Mouse (Mus musculus) liver, postnatal 0 days (tissue): ENCODE measurements at regions not wholly inside any gene's neighbourhood (a gene's known extent, or its start where the extent isn't known, plus 50 kb on each side); places are given as distances from the start of the nearest gene placed in this dataset.

Experiments
- CTCF ChIP-seq: sonication (generic); IDR thresholded peaks from 2 replicates; pipeline ENCODE4 v1.5.1; 2016; ENCODE audit warnings: antibody characterized with exemption, low read depth
- EP300 ChIP-seq: IDR thresholded peaks from 2 replicates; pipeline ENCODE4 v1.6.1; 2016; ENCODE audit warnings: antibody characterized with exemption, low read depth, mild to moderate bottlenecking

GRCm38 (mm10) chr4:29323921-29324320, 511.0 kb downstream of the Epha7 start:
- TF ChIP-seq CTCF (no peak), EP300 (no peak)
